Mouse (Mus musculus): ENCODE measurements at regions not wholly inside any gene's neighbourhood (a gene's known extent, or its start where the extent isn't known, plus 50 kb on each side); places are given as distances from the start of the nearest gene placed in this dataset.

DNA sequence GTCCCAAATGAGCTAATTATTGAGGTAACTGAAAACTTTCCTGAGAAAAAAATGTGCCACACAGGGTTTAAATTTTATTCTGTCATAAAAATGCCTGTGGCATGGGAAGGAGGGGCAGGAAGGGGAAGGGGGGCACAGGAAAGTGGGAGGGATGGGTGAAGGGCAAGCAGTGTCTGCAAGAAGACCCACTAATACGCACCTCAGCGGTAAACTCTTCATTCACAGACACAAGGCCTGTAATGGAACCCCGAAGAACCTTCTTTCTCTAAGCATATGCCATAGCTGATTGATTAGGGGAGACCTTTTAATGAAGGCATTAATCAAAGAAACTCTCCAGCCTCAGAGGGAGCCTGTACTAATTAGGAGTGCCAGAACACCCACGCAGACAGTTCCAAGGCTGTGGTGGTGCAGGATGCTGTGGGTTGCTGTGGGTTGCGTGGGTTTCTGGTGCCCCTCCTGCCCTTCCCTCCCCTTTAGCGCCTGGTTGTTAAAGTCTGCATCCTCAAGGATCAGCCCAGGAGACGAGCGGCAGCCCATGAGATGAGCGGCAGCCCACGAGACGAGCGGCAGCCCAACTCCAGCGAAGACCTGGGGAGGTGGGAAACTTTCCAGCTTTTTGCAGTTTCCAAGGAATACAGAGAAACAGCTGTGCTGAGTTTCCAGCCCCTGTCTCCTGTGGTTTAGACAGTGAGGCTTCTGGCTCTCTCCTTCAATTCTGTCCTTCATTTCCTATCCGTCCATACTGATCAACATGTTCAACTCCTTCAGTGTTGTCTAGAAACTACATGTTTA, 110.1 kb downstream of the Sst start:
- H3K4me3 ChIP-seq (ENCODE audit: low read depth, low read length), result no peak overlapping the region
- H3K9ac ChIP-seq (ENCODE audit: low read length), result no peak overlapping the region
- no peak overlapping the region for H3K27ac ChIP-seq (ENCODE audit: low read depth, low read length)
- ATAC-seq (no peak), DNase-seq (ENCODE audit: low spot score) (no peak)
- 56% methylated on average over 14 of the region's 14 CpGs for WGBS
- H3K4me1 ChIP-seq (ENCODE audit: control insufficient read depth, insufficient read depth, low read length), result no peaks in the 10 kb centered on the region
- H3K4me2 ChIP-seq (ENCODE audit: low read length), result no peak overlapping the region
- no peaks in the 10 kb centered on the region for H3K27me3 ChIP-seq (replicated peaks; ENCODE audit: control insufficient read depth, insufficient read depth, low read length)
- H3K36me3 ChIP-seq (ENCODE audit: control insufficient read depth, insufficient read depth, low read length), result no peaks in the 10 kb centered on the region
- H3K9me3 ChIP-seq (replicated peaks; ENCODE audit: control insufficient read depth, low read length), result no peaks in the 10 kb centered on the region

DNA sequence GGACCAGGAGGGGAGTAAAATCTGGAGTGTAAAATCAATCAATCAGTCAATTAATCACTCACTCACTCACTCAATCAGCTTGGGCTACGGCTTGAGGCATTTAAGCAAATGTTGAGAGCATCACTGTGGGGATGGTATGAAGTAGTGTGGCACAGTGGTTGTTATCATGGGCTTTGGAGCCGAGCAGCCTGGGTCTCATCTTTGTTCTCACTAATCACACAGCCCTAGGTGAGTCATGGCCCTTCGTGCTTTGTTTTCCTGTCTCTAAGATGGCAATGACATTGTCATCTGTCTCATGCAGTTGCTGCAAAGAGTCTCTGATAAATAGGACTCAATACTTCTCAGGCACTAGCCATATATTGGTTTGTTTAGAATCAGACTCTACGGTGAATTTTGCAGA, 112.9 kb downstream of the Sst start:
- 77% methylated on average over 4 of the region's 4 CpGs for WGBS
- Histone ChIP-seq H3K27ac (ENCODE audit: low read depth, low read length) (no peak overlapping the region), H3K4me3 (ENCODE audit: low read depth, low read length) (no peak overlapping the region), H3K27me3 (replicated peaks; ENCODE audit: control insufficient read depth, insufficient read depth, low read length) (no peaks in the 10 kb centered on the region), H3K9me3 (replicated peaks; ENCODE audit: control insufficient read depth, low read length) (no peaks in the 10 kb centered on the region), H3K4me2 (ENCODE audit: low read length) (no peak overlapping the region), H3K4me1 (ENCODE audit: control insufficient read depth, insufficient read depth, low read length) (no peaks in the 10 kb centered on the region), H3K9ac (ENCODE audit: low read length) (no peak overlapping the region), H3K36me3 (ENCODE audit: control insufficient read depth, insufficient read depth, low read length) (no peaks in the 10 kb centered on the region)
- ATAC-seq, result no peak
- DNase-seq (ENCODE audit: low spot score), result no peak

- no peak for DNase-seq (ENCODE audit: low spot score)
Measured at GRCm38 (mm10) chr16:23777041-23777440, 113.7 kb downstream of the Sst start.

GRCm38 (mm10) chr16:23776501-23776900, 114.3 kb downstream of the Sst start:
- no peak overlapping the region for H3K4me3 ChIP-seq (ENCODE audit: low read depth, low read length)
- no peak overlapping the region for H3K27ac ChIP-seq (ENCODE audit: low read depth, low read length)
- no peak for DNase-seq (ENCODE audit: low spot score)
- ATAC-seq, result no peak
- no peak overlapping the region for H3K4me2 ChIP-seq (ENCODE audit: low read length)
- H3K9ac ChIP-seq (ENCODE audit: low read length), result no peak overlapping the region
- H3K36me3 ChIP-seq (ENCODE audit: control insufficient read depth, insufficient read depth, low read length), result no peaks in the 10 kb centered on the region
- WGBS, result 63% methylated on average over 1 of the region's 1 CpGs
- H3K27me3 ChIP-seq (replicated peaks; ENCODE audit: control insufficient read depth, insufficient read depth, low read length), result no peaks in the 10 kb centered on the region
- H3K9me3 ChIP-seq (replicated peaks; ENCODE audit: control insufficient read depth, low read length), result no peaks in the 10 kb centered on the region
- no peaks in the 10 kb centered on the region for H3K4me1 ChIP-seq (ENCODE audit: control insufficient read depth, insufficient read depth, low read length)

More at GRCm38 (mm10) chr16:23777041-23777440, 113.7 kb downstream of the Sst start:
- no peaks in the 10 kb centered on the region for H3K27me3 ChIP-seq (replicated peaks; ENCODE audit: control insufficient read depth, insufficient read depth, low read length)
- H3K4me2 ChIP-seq (ENCODE audit: low read length), result no peak overlapping the region
- WGBS, result 56% methylated on average over 2 of the region's 2 CpGs
- H3K36me3 ChIP-seq (ENCODE audit: control insufficient read depth, insufficient read depth, low read length), result no peaks in the 10 kb centered on the region
- H3K9me3 ChIP-seq (replicated peaks; ENCODE audit: control insufficient read depth, low read length), result no peaks in the 10 kb centered on the region
- no peak overlapping the region for H3K9ac ChIP-seq (ENCODE audit: low read length)
- no peak overlapping the region for H3K27ac ChIP-seq (ENCODE audit: low read depth, low read length)
- ATAC-seq, result no peak
- H3K4me3 ChIP-seq (ENCODE audit: low read depth, low read length), result no peak overlapping the region
- no peaks in the 10 kb centered on the region for H3K4me1 ChIP-seq (ENCODE audit: control insufficient read depth, insufficient read depth, low read length)

GRCm38 (mm10) chr16:23758136-23758812, 132.5 kb downstream of the Sst start:
- H3K4me3 ChIP-seq (ENCODE audit: low read depth, low read length), result no peak overlapping the region
- H3K4me2 ChIP-seq (ENCODE audit: low read length), result no peak overlapping the region
- ATAC-seq, result peak; percentile 81; the same call in 1 of the 2 replicates
- peak; percentile 85 for DNase-seq (ENCODE audit: low spot score)
- H3K27ac ChIP-seq (ENCODE audit: low read depth, low read length), result no peak overlapping the region
- H3K9me3 ChIP-seq (replicated peaks; ENCODE audit: control insufficient read depth, low read length), result no peaks in the 10 kb centered on the region
- no peak overlapping the region for H3K9ac ChIP-seq (ENCODE audit: low read length)
- WGBS, result 62% methylated on average over 7 of the region's 7 CpGs
- H3K36me3 ChIP-seq (ENCODE audit: control insufficient read depth, insufficient read depth, low read length), result no peaks in the 10 kb centered on the region
- H3K4me1 ChIP-seq (ENCODE audit: control insufficient read depth, insufficient read depth, low read length), result 0 out of 2 replicates have a peak, but pooled peaks cover 2% of the 10 kb centered on the region
- H3K27me3 ChIP-seq (replicated peaks; ENCODE audit: control insufficient read depth, insufficient read depth, low read length), result no peaks in the 10 kb centered on the region

- ATAC-seq (no peak), DNase-seq (ENCODE audit: low spot score) (peak; percentile 19)
- 51% methylated on average over 3 of the region's 3 CpGs for WGBS
- Histone ChIP-seq H3K27me3 (replicated peaks; ENCODE audit: control insufficient read depth, insufficient read depth, low read length) (no peaks in the 10 kb centered on the region), H3K27ac (ENCODE audit: low read depth, low read length) (no peak overlapping the region), H3K9me3 (replicated peaks; ENCODE audit: control insufficient read depth, low read length) (no peaks in the 10 kb centered on the region), H3K4me3 (ENCODE audit: low read depth, low read length) (no peak overlapping the region), H3K4me2 (ENCODE audit: low read length) (no peak overlapping the region), H3K9ac (ENCODE audit: low read length) (no peak overlapping the region), H3K36me3 (ENCODE audit: control insufficient read depth, insufficient read depth, low read length) (no peaks in the 10 kb centered on the region), H3K4me1 (ENCODE audit: control insufficient read depth, insufficient read depth, low read length) (no peaks in the 10 kb centered on the region)
Measured at GRCm38 (mm10) chr16:23737026-23737425, 153.7 kb downstream of the Sst start.

GRCm38 (mm10) chr16:23735722-23736121, 155.0 kb downstream of the Sst start:
- no peaks in the 10 kb centered on the region for H3K9me3 ChIP-seq (replicated peaks; ENCODE audit: control insufficient read depth, low read length)
- H3K9ac ChIP-seq (ENCODE audit: low read length), result no peak overlapping the region
- DNase-seq (ENCODE audit: low spot score) (no peak), ATAC-seq (no peak)
- H3K4me2 ChIP-seq (ENCODE audit: low read length), result no peak overlapping the region
- no peaks in the 10 kb centered on the region for H3K36me3 ChIP-seq (ENCODE audit: control insufficient read depth, insufficient read depth, low read length)
- H3K4me3 ChIP-seq (ENCODE audit: low read depth, low read length), result no peak overlapping the region
- no peak overlapping the region for H3K27ac ChIP-seq (ENCODE audit: low read depth, low read length)
- H3K27me3 ChIP-seq (replicated peaks; ENCODE audit: control insufficient read depth, insufficient read depth, low read length), result no peaks in the 10 kb centered on the region
- H3K4me1 ChIP-seq (ENCODE audit: control insufficient read depth, insufficient read depth, low read length), result no peaks in the 10 kb centered on the region
- WGBS, result 41% methylated on average over 5 of the region's 5 CpGs

DNA sequence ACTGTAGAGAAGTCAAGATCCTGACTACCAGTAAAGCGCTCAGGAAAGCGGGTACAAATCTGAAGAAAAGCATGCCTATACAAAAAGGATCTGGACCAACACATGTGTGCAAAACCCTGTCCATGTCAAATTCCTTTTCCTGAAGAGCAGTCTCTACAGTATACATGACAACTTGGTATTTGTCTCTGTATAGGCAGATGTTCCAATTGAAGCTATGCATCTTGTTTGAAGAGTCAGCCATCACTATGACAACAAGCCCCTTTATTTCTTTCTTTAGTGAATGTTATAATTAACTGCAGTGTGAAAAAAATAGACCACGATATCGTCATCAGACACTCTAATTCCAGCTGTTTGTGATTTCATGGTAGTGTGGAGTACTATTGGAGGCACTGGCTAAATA, 164.2 kb downstream of the Sst start:
- no peak overlapping the region for H3K4me3 ChIP-seq (ENCODE audit: low read depth, low read length)
- WGBS, result 80% methylated on average over 4 of the region's 4 CpGs
- H3K9me3 ChIP-seq (replicated peaks; ENCODE audit: control insufficient read depth, low read length), result no peaks in the 10 kb centered on the region
- H3K4me1 ChIP-seq (ENCODE audit: control insufficient read depth, insufficient read depth, low read length), result no peaks in the 10 kb centered on the region
- no peaks in the 10 kb centered on the region for H3K27me3 ChIP-seq (replicated peaks; ENCODE audit: control insufficient read depth, insufficient read depth, low read length)
- no peak overlapping the region for H3K4me2 ChIP-seq (ENCODE audit: low read length)
- no peaks in the 10 kb centered on the region for H3K36me3 ChIP-seq (ENCODE audit: control insufficient read depth, insufficient read depth, low read length)
- H3K9ac ChIP-seq (ENCODE audit: low read length), result no peak overlapping the region
- DNase-seq (ENCODE audit: low spot score) (peak; percentile 45), ATAC-seq (peak; percentile 61)
- no peak overlapping the region for H3K27ac ChIP-seq (ENCODE audit: low read depth, low read length)

- H3K9ac ChIP-seq (ENCODE audit: low read length), result no peak overlapping the region
- H3K27ac ChIP-seq (ENCODE audit: low read depth, low read length), result no peak overlapping the region
- H3K4me2 ChIP-seq (ENCODE audit: low read length), result no peak overlapping the region
- H3K4me3 ChIP-seq (ENCODE audit: low read depth, low read length), result no peak overlapping the region
- no peak for ATAC-seq
- no peaks in the 10 kb centered on the region for H3K27me3 ChIP-seq (replicated peaks; ENCODE audit: control insufficient read depth, insufficient read depth, low read length)
- no peaks in the 10 kb centered on the region for H3K4me1 ChIP-seq (ENCODE audit: control insufficient read depth, insufficient read depth, low read length)
- no peaks in the 10 kb centered on the region; the same call in 1 of the 2 replicates for H3K9me3 ChIP-seq (replicated peaks; ENCODE audit: control insufficient read depth, low read length)
- peak; percentile 42 for DNase-seq (ENCODE audit: low spot score)
- H3K36me3 ChIP-seq (ENCODE audit: control insufficient read depth, insufficient read depth, low read length), result no peaks in the 10 kb centered on the region
Measured at GRCm38 (mm10) chr16:23721745-23722144, 169.0 kb downstream of the Sst start.
